Mouse (Mus musculus) C2C12 (cell line): ENCODE data around the gene Pm20d1.

ENCODE experiments used
- CEBPB ChIP-seq: IDR thresholded peaks from one replicate; pipeline ENCODE4 v1.6.1; 2011; ENCODE audit warnings: low read depth, mild to moderate bottlenecking, control low read depth, moderate library complexity
- CTCF ChIP-seq: IDR thresholded peaks from one replicate; pipeline ENCODE4 v1.5.1; 2011; ENCODE audit not compliant: control insufficient read depth, insufficient read depth, insufficient read length
- MAX ChIP-seq: IDR thresholded peaks from one replicate; pipeline ENCODE4 v1.6.1; 2011; ENCODE audit warnings: mild to moderate bottlenecking, control low read depth
- MYOD1 ChIP-seq: IDR thresholded peaks from one replicate; pipeline ENCODE4 v1.6.1; 2011; ENCODE audit warnings: low read depth; ENCODE audit not compliant: control insufficient read depth, insufficient read length
- USF1 ChIP-seq: IDR thresholded peaks from one replicate; pipeline ENCODE4 v1.6.1; 2011; ENCODE audit warnings: low read depth, mild to moderate bottlenecking, control low read depth, moderate library complexity

DNA sequence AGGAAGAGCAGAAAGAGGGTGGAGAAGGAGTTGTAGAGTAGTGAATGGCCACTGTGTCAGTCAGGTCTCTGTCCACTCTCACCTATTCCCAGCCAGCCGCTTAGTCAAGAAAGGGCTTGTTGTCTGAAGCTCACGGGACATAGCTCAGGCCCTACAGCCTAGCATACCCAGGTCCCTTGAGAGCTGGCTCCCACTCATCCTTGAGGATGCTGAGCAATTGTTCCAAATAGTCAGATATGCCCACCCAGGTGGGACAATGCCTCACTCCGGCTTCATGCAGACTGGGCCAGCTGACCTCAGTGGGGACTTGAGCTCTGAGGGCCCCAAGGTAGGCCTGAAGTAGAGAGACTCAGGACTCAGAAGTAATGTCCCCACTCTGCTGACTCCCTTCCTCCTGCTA lies 7.0 kb downstream of the Pm20d1 start:
- TF ChIP-seq USF1 (no peak), CTCF (no peak), MAX (no peak), MYOD1 (no peak), CEBPB (no peak)
